Mouse (Mus musculus) kidney, embryonic 14.5 days (tissue): ENCODE measurements at regions not wholly inside any gene's neighbourhood (a gene's known extent, or its start where the extent isn't known, plus 50 kb on each side); places are given as distances from the start of the nearest gene placed in this dataset.
A peak's percentile ranks its signal among the peaks of the same experiment; 100 is the strongest.

Source experiments
- ATAC-seq: fragments of 200-750 bp; cut with Nextera tagmentation; 2 replicates; pipeline ENCODE4 v1.8.0; 2017; ENCODE audit warnings: moderate number of reproducible peaks, mild to moderate bottlenecking, moderate TSS enrichment, moderate library complexity; ENCODE audit not compliant: low FRiP score, low TSS enrichment
- H3K27ac ChIP-seq: fragments of 300-500 bp; sonication (generic); 2 replicates; pipeline ENCODE4 v1.5.1; 2014; ENCODE audit warnings: low read depth, mild to moderate bottlenecking, low read length, moderate library complexity, mixed read lengths
- H3K27me3 ChIP-seq: fragments of 300-500 bp; sonication (generic); 2 replicates; pipeline ENCODE4 v1.6.1; 2014; ENCODE audit warnings: mild to moderate bottlenecking, low read length; ENCODE audit not compliant: control insufficient read depth, insufficient read depth
- H3K36me3 ChIP-seq: fragments of 300-500 bp; sonication (generic); 2 replicates; pipeline ENCODE4 v1.6.1; 2014; ENCODE audit warnings: low read length, mixed read lengths; ENCODE audit not compliant: control insufficient read depth, insufficient read depth
- H3K4me1 ChIP-seq: fragments of 300-500 bp; sonication (generic); 2 replicates; pipeline ENCODE4 v1.6.1; 2014; ENCODE audit warnings: low read length, mixed read lengths; ENCODE audit not compliant: control insufficient read depth, insufficient read depth
- H3K4me2 ChIP-seq: fragments of 300-500 bp; sonication (generic); replicated peaks from 2 replicates; pipeline ENCODE4 v1.6.1; 2014; ENCODE audit warnings: low read depth, mild to moderate bottlenecking, low read length
- H3K4me3 ChIP-seq: fragments of 300-500 bp; sonication (generic); 2 replicates; pipeline ENCODE4 v1.5.1; 2014; ENCODE audit warnings: mild to moderate bottlenecking, low read length
- H3K9ac ChIP-seq: fragments of 300-500 bp; sonication (generic); 2 replicates; pipeline ENCODE4 v1.6.1; 2014; ENCODE audit warnings: low read depth, mild to moderate bottlenecking, low read length, moderate library complexity
- H3K9me3 ChIP-seq: fragments of 300-500 bp; sonication (generic); 2 replicates; pipeline ENCODE4 v1.6.1; 2016; ENCODE audit warnings: low read length; ENCODE audit not compliant: control insufficient read depth
- WGBS: fragments of 180-500 bp; shearing (Covaris S2); extraction: QIAGEN DNeasy Blood & Tissue Kit; methylation state at CpG from one replicate; pipeline ENCODE4 v1.1.7; 2014; 5-methylcytosine and 5-hydroxymethylcytosine counted together

DNA sequence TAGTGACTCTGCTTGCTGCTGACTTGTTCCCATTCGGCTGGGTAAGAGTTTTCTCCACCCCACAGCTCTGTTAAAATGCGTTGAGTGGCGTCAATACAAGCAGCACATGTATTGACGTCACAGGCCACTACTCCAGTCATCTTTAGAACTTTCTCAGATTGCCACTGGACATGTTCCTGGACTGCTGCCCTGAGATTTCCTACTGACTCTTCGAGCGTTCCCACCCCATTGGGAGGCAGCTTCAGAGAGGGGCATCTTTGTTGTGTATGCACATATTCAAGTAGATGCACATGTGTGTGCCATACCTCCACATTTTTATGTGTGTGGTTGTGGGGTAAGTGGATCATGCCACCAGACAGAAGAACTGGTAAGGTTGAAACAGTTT, 202.2 kb upstream of the Mocs1 start:
- no peak overlapping the region for H3K9ac ChIP-seq
- no peaks in the 10 kb centered on the region for H3K27me3 ChIP-seq
- ATAC-seq = no peak
- no peak overlapping the region for H3K27ac ChIP-seq
- H3K4me2 ChIP-seq = no peak overlapping the region
- H3K36me3 ChIP-seq = no peaks in the 10 kb centered on the region
- 0 out of 2 replicates have a peak, but pooled peaks cover 3% of the 10 kb centered on the region for H3K4me1 ChIP-seq
- WGBS = 76% methylated on average over 6 of the region's 6 CpGs
- no peak overlapping the region for H3K4me3 ChIP-seq
- H3K9me3 ChIP-seq = no peaks in the 10 kb centered on the region

DNA sequence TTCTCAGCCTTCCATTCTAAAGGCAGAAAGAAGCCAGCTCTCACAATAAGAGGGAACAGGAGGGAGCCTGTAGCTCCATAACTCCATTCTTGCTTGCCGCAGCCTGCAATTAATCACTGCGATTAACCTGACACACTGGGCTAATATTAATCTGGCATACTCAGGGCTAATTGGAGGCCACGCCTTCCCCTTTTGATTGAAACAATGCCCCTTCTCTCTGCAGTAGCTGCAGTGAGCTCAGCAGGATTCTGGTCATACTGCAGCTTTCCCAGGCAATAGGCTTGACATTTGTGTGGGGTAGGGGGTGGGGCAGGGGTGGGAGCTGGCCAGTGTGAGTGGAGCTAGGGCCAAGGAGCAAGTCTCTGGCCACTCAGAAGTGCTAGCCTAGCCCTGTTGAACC, 196.9 kb upstream of the Mocs1 start:
- Histone ChIP-seq H3K9me3 (no peaks in the 10 kb centered on the region), H3K27ac (no peak overlapping the region), H3K9ac (no peak overlapping the region), H3K27me3 (no peaks in the 10 kb centered on the region), H3K4me3 (no peak overlapping the region), H3K36me3 (no peaks in the 10 kb centered on the region), H3K4me2 (no peak overlapping the region), H3K4me1 (peaks cover 9% of the 10 kb centered on the region; the same call in 1 of the 2 replicates)
- no peak for ATAC-seq
- 40% methylated on average over 3 of the region's 3 CpGs for WGBS

DNA sequence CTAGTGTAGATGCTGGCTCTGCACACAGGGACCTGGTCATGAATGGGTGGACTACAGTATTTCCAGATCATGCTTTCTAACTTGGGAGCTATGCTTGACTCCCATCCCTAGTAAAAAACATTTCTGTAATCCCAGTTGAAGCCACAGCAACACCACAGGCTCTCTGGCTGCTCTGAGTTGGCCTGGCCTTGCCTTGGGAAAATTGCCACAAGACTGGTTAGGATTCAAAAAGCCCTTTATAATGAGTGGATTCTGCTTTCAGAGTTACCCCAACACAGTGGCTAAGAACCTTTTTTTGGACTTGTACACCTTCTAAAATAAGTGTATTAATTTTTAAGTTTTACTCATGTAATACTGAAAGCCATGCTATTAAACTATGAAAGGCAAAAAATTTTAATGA, 188.1 kb upstream of the Mocs1 start:
- ATAC-seq = no peak
- no peak overlapping the region for H3K4me3 ChIP-seq
- H3K27me3 ChIP-seq = no peaks in the 10 kb centered on the region
- no peaks in the 10 kb centered on the region for H3K9me3 ChIP-seq
- H3K36me3 ChIP-seq = no peaks in the 10 kb centered on the region
- H3K4me1 ChIP-seq = 0 out of 2 replicates have a peak, but pooled peaks cover 5% of the 10 kb centered on the region
- no peak overlapping the region for H3K9ac ChIP-seq
- H3K27ac ChIP-seq = no peak overlapping the region
- no peak overlapping the region for H3K4me2 ChIP-seq

DNA sequence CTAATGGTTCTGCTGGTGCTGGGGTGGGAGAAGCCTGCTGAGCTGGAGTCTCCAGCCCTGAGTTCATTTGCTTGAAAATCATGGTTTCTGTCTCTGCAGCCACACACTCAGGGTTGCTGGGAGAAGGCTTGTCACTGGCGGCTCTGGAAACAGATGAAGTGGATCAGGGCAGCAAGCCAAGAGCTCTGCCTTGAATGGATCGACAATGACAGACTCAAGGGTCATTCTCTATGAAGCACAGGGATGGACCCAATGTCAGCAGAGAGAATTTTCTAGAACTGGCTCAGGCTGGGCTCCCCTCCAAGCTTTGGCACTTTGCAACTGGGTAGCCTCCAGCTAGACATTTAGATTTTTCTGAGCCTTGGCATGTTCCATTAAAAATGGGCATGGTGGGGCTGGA, 184.7 kb upstream of the Mocs1 start:
- Histone ChIP-seq H3K4me1 (0 out of 2 replicates have a peak, but pooled peaks cover 5% of the 10 kb centered on the region), H3K27me3 (no peaks in the 10 kb centered on the region), H3K36me3 (no peaks in the 10 kb centered on the region), H3K4me3 (no peak overlapping the region), H3K27ac (no peak overlapping the region), H3K9ac (no peak overlapping the region), H3K4me2 (no peak overlapping the region), H3K9me3 (no peaks in the 10 kb centered on the region)
- peak; percentile 52; the same call in 1 of the 2 replicates for ATAC-seq
- WGBS = 47% methylated on average over 2 of the region's 2 CpGs

DNA sequence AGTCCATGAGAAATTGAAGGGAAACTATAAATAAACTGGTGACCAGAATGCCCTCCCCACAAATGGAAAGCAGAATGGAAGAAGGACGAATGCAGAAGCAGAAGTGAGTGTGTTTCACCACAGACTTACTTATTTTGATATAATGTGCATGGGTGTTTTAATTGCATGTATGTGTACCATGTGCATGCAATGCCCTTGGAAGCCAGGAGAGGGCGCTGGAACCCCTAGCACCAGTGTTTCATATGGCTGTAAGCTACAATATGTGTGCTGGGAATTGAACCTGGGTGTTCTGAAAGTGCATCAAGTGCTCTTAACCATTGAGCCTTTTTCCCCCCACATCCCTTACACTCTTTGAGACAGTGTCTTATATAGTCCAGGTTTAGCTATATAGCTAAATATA, 183.1 kb upstream of the Mocs1 start:
- H3K4me2 ChIP-seq = no peak overlapping the region
- no peak for ATAC-seq
- WGBS = 66% methylated on average over 2 of the region's 2 CpGs
- H3K9ac ChIP-seq = no peak overlapping the region
- H3K36me3 ChIP-seq = no peaks in the 10 kb centered on the region
- 0 out of 2 replicates have a peak, but pooled peaks cover 5% of the 10 kb centered on the region for H3K4me1 ChIP-seq
- no peak overlapping the region for H3K4me3 ChIP-seq
- H3K9me3 ChIP-seq = no peaks in the 10 kb centered on the region
- H3K27me3 ChIP-seq = no peaks in the 10 kb centered on the region
- no peak overlapping the region for H3K27ac ChIP-seq

DNA sequence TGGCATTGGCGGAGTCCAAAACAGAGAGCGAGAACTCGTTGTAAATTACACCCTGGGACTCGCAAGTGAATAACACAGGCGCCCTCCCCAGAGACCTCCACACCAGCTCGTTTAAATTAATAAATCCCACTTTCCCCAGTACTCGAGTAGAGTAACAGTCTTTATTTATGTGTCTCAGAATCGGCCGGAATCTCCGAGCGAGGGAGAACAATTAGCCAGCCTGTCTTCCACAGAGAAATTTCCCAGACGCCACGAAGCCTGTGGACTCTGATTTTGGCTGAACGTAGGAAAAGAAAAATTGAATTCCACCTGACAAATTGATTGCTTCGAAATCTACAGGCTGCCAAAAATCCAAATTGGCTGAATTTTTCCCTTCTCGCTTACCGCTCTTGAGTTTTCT, 180.9 kb upstream of the Mocs1 start:
- no peak overlapping the region for H3K27ac ChIP-seq
- H3K36me3 ChIP-seq = no peaks in the 10 kb centered on the region
- H3K9me3 ChIP-seq = no peaks in the 10 kb centered on the region
- no peaks in the 10 kb centered on the region for H3K27me3 ChIP-seq
- no peak overlapping the region for H3K9ac ChIP-seq
- H3K4me3 ChIP-seq = no peak overlapping the region
- 0 out of 2 replicates have a peak, but pooled peaks cover 4% of the 10 kb centered on the region for H3K4me1 ChIP-seq
- H3K4me2 ChIP-seq = no peak overlapping the region
- ATAC-seq = no peak
- WGBS = 37% methylated on average over 17 of the region's 17 CpGs

DNA sequence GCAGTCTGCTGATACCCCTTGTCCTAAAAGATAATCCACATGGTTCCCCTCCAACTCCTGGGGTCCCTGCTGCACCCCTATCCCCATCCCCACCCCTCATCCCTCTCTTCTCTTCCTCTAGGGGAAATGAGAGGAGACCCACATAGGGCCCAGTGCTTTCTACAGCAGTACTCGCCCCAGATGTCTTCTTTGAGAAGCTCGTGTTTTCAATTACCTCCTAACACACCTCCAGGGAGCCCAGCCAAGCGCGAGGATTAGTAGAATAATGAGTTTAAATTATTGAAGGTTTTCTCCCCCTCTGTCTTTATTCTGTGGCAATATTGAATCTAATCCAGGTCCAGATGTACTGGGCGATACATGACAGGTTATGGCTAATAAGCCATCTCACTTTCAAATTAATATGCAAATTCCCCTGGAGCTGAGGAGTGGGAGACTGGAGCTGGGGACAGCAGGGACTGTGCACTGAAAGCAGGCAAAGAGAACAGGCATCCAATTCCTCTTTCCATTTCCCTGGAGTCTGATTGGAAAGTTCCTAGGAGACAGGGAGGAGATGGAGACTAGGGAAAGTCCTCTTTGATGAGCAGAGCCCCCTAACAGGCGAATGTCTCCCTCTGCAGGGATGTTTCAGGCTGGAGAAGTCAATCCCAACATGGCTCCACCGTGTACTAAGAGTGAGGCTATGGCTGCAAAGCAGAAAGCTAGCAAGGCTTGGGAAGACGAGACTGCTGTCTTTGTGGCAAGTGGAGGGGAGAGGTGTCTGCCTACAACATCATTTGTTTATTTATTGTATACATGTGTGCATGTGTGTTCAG, 177.2 kb upstream of the Mocs1 start:
- WGBS = 56% methylated on average over 8 of the region's 8 CpGs
- H3K36me3 ChIP-seq = no peaks in the 10 kb centered on the region
- H3K4me3 ChIP-seq = no peak overlapping the region
- no peaks in the 10 kb centered on the region for H3K9me3 ChIP-seq
- ATAC-seq = no peak; the same call in 1 of the 2 replicates
- no peaks in the 10 kb centered on the region for H3K27me3 ChIP-seq
- H3K4me1 ChIP-seq = 0 out of 2 replicates have a peak, but pooled peaks cover 4% of the 10 kb centered on the region
- H3K4me2 ChIP-seq = no peak overlapping the region
- H3K27ac ChIP-seq = no peak overlapping the region
- H3K9ac ChIP-seq = no peak overlapping the region

DNA sequence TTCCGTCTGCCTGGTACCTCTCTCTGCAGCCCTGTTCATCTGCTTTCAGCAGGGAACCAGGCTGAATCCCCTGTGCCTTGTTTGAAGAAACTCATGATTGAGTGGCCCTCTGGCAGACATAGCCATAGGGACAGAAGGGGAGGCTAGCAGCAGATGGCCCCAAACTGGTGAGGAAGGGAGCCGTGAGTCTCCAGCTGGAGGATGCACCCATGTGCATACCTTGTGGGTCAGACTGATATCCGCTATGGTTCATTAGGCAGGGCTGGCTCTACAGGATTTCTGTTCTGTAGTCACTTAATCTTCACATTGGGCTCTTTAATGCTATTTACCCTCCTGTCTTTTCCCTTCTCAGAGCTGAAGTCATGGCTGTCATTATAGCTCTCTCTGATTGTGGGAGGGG, 175.9 kb upstream of the Mocs1 start:
- ATAC-seq = peak; percentile 51; the same call in 1 of the 2 replicates
- Histone ChIP-seq H3K27me3 (no peaks in the 10 kb centered on the region), H3K4me3 (no peak overlapping the region), H3K4me1 (0 out of 2 replicates have a peak, but pooled peaks cover 4% of the 10 kb centered on the region), H3K4me2 (no peak overlapping the region), H3K9me3 (no peaks in the 10 kb centered on the region), H3K27ac (no peak overlapping the region), H3K9ac (no peak overlapping the region), H3K36me3 (no peaks in the 10 kb centered on the region)
- 37% methylated on average over 3 of the region's 3 CpGs for WGBS

DNA sequence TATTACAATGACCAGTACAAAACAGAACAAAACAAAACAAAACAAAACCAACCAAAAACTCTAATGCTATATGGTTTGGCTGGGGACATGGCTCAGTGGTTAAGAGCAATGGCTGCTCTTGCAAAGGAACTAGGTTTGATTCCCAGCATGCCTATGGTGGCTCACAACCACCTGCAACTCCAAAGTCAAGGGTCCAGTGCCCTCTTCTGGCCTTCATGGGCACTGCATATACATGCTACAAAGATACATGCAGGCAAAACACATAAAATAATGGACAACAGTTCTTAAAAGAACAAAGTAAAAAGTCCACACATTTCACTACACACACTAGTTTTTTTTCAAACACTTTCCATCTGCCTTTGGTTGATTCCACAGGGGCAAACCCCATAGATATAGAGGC, 169.7 kb upstream of the Mocs1 start:
- Histone ChIP-seq H3K27ac (no peak overlapping the region), H3K9me3 (0 out of 2 replicates have a peak, but pooled peaks cover 3% of the 10 kb centered on the region), H3K4me1 (0 out of 2 replicates have a peak, but pooled peaks cover 4% of the 10 kb centered on the region), H3K36me3 (no peaks in the 10 kb centered on the region), H3K4me3 (no peak overlapping the region), H3K27me3 (no peaks in the 10 kb centered on the region), H3K9ac (no peak overlapping the region), H3K4me2 (no peak overlapping the region)
- no peak for ATAC-seq
